Comparison of ENCODE assay signal across 9 mouse cellular contexts in the genomic region with DNA sequence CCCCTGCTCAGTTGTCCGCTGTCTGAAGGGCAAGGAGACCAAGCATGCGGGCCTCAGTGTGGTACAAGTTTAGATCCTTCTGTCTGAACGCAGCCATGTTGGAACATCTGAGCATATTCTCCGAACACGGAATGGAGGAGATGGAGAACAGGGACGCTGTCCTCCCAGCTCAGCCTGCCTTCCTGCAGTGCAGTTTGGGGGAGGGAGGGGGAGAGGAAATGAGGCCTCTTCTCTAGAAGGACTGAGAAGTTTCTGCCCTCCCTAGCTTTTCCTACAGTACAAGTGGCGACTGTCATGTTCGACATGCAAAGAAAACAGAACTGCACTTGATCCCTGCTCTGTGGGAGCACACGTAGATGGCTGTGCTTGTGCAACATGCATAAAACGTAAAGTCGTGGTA.
DNase-seq lines count a peak whose midpoint lies in the region; ATAC-seq and TF ChIP-seq lines count a peak whose summit lies in the region.
"Had no signal": no experiment of that assay in that cellular context is flagged by ENCODE, and none has a peak within 500 bp of the region (broad histone marks: within the 10 kb centered on the region; RNA-seq: fewer than 3 reads in every experiment).

No protein-coding gene starts in this region.

- no peaks in the 10 kb centered on the region for H3K27me3 ChIP-seq in lung, embryonic 16.5 days (ENCODE audit: control insufficient read depth, insufficient read depth, low read depth, low read length)
- no peaks in the 10 kb centered on the region for H3K27me3 ChIP-seq in forebrain, embryonic 12.5 days
- H3K27me3 ChIP-seq in hindbrain, postnatal 0 days (ENCODE audit: insufficient read depth, low read length), result no peaks in the 10 kb centered on the region

- no peaks in the 10 kb centered on the region for H3K36me3 ChIP-seq in lung, embryonic 16.5 days (ENCODE audit: control insufficient read depth, insufficient read depth, low read length)
- H3K36me3 ChIP-seq in forebrain, embryonic 12.5 days (replicated peaks), result no peaks in the 10 kb centered on the region
- no peaks in the 10 kb centered on the region for H3K36me3 ChIP-seq in hindbrain, postnatal 0 days (ENCODE audit: insufficient read depth, low read length)

- DNase-seq in lung, adult 2 months, result no peak
- DNase-seq in hindbrain, postnatal 0 days (ENCODE audit: low spot score), result no peak
- DNase-seq in gastrocnemius, postnatal 36 days, result no peak
- no peak for DNase-seq in cerebellum, postnatal 14 days
- DNase-seq: kidney, postnatal 10 days; thymus, postnatal 4 days had no signal

- no peak for TF ChIP-seq CTCF in lung, adult 2 months (IDR thresholded peaks at IDR 0.05; ENCODE audit: insufficient read depth, low read length)
- no peak for TF ChIP-seq CTCF in hindbrain, postnatal 0 days (IDR thresholded peaks at IDR 0.05; ENCODE audit: low read depth)

- H3K9me3 ChIP-seq in lung, embryonic 16.5 days (ENCODE audit: control insufficient read depth, low read length), result no peaks in the 10 kb centered on the region
- no peaks in the 10 kb centered on the region for H3K9me3 ChIP-seq in forebrain, embryonic 12.5 days
- no peaks in the 10 kb centered on the region for H3K9me3 ChIP-seq in hindbrain, postnatal 0 days (ENCODE audit: low read length)

- no peak for TF ChIP-seq POLR2A in lung, adult 2 months (IDR thresholded peaks at IDR 0.05; ENCODE audit: borderline replicate concordance, extremely low read depth, low read depth, low read length)

- 29% methylated on average over 11 of the region's 11 CpGs for WGBS in lung, embryonic 16.5 days
- 38% methylated on average over 11 of the region's 11 CpGs for WGBS in lung, adult 2 months
- 56% methylated on average over 11 of the region's 11 CpGs for WGBS in forebrain, embryonic 12.5 days
- 51% methylated on average over 11 of the region's 11 CpGs for WGBS in hindbrain, postnatal 0 days

- H3K4me1 ChIP-seq in lung, embryonic 16.5 days (replicated peaks; ENCODE audit: control insufficient read depth, insufficient read depth, low read length), result no peaks in the 10 kb centered on the region
- peaks cover 3% of the 10 kb centered on the region; the same call in 1 of the 2 replicates for H3K4me1 ChIP-seq in lung, adult 2 months (ENCODE audit: control insufficient read depth, insufficient read depth, low read length)
- peaks cover 20% of the 10 kb centered on the region for H3K4me1 ChIP-seq in forebrain, embryonic 12.5 days
- H3K4me1 ChIP-seq in hindbrain, postnatal 0 days (ENCODE audit: insufficient read depth, low read length), result no peaks in the 10 kb centered on the region

- peak overlapping the region; percentile 25; the same call in 1 of the 2 replicates for H3K4me2 ChIP-seq in lung, embryonic 16.5 days (ENCODE audit: low read depth, low read length)
- peak overlapping the region; percentile 26 for H3K4me2 ChIP-seq in forebrain, embryonic 12.5 days
- H3K4me2 ChIP-seq in hindbrain, postnatal 0 days (ENCODE audit: low read depth, low read length), result no peak overlapping the region

- intact Hi-C loops in gastrocnemius, postnatal 36 days (cut with DNase I), result no loop called here

- ATAC-seq in lung, embryonic 16.5 days (ENCODE audit: low read depth), result no peak
- no peak for ATAC-seq in forebrain, embryonic 12.5 days (ENCODE audit: low FRiP score)
- ATAC-seq in hindbrain, postnatal 0 days, result peak; percentile 15; the same call in 1 of the 2 replicates
- ATAC-seq in megakaryocyte progenitor cell, adult 5-6 weeks (replicated peaks; ENCODE audit: poor library complexity), result peak; percentile 42

- H3K27ac ChIP-seq in lung, embryonic 16.5 days (ENCODE audit: low read length), result no peak overlapping the region
- no peak overlapping the region for H3K27ac ChIP-seq in forebrain, embryonic 12.5 days
- H3K27ac ChIP-seq in hindbrain, postnatal 0 days, result no peak overlapping the region

- H3K4me3 ChIP-seq in lung, embryonic 16.5 days (ENCODE audit: low read length), result no peak overlapping the region
- no peak overlapping the region for H3K4me3 ChIP-seq in lung, adult 2 months (replicated peaks; ENCODE audit: extremely low read depth, low read depth, low read length)
- H3K4me3 ChIP-seq in forebrain, embryonic 12.5 days (replicated peaks), result no peak overlapping the region
- H3K4me3 ChIP-seq in hindbrain, postnatal 0 days (ENCODE audit: low read length), result no peak overlapping the region

- no peak overlapping the region for H3K9ac ChIP-seq in lung, embryonic 16.5 days (ENCODE audit: low read length)
- no peak overlapping the region for H3K9ac ChIP-seq in forebrain, embryonic 12.5 days
- no peak overlapping the region for H3K9ac ChIP-seq in hindbrain, postnatal 0 days (replicated peaks; ENCODE audit: low read length)

Comparison
In these comparisons a context has a peak if more than half of its experiments do, and no peak if none do; other contexts are left out.
1. ATAC-seq: peak in hindbrain, postnatal 0 days (single experiment) and megakaryocyte progenitor cell, adult 5-6 weeks (single experiment); none in lung, embryonic 16.5 days (single experiment) and forebrain, embryonic 12.5 days (single experiment).